Mouse (Mus musculus) mouse embryonic stem cell (cell line): ENCODE data around the gene Cobll1.

Source experiments
- in situ Hi-C, 2 experiments: fragments of 300-500 bp; cut with MboI; formaldehyde crosslinking; loops; 1 replicate in 1 of 2; 3 replicates in 1 of 2; pipeline ENCODE4 v1.14.3; 2019 to 2020; ENCODE audit warnings: low sequenced_read_pairs in 2 of 2, low pct_unique_long_range_greater_than_20kb in 1 of 2, mixed read lengths in 1 of 2; ENCODE audit not compliant: unreplicated experiment in 1 of 2

Gene Cobll1

DNA sequence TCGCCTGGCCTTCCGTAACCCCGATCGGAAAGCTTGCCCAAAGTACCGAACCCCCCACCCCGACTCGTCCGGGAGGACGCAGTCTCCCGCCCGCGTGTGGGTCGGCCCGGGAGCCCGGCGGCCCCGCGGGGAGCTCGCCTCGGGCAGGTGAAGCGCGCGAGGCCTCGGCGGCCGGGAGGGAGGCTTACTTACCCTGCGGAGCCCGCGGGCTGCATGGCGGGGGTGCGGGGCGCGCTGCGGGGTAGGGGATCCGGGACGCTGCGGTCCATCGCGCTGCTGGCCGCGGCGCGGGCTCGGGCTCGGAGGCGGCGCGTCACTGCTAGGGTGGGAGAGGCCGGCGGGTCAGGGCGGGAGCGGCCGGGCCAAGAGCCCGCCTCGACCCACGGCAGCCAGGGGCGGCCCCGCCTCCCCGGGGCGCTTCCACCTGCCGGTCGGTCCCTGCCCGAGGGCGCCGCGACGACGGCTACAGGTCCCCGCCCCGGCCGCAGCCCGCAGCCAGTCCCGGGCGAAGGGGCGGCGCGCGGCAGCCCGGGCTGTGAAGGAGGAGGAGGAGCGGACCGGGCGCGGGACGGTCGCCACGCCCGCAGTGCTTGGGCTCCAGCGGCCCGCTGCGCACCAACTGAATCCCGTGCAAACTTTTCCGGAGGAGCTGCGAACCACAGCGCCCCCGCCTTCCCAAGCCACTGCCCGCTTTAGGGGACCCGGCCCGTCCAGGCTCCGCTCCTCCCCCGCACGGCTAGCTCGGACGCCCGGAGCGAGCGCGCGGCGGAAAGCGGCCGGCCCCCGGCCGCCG is 836 bp downstream of the Cobll1 start:
- in situ Hi-C loops: no loop called here

- in situ Hi-C loops: no loop called here
Observed at GRCm38 (mm10) chr2:65237610-65238170, 1.5 kb downstream of the Cobll1 start.

DNA sequence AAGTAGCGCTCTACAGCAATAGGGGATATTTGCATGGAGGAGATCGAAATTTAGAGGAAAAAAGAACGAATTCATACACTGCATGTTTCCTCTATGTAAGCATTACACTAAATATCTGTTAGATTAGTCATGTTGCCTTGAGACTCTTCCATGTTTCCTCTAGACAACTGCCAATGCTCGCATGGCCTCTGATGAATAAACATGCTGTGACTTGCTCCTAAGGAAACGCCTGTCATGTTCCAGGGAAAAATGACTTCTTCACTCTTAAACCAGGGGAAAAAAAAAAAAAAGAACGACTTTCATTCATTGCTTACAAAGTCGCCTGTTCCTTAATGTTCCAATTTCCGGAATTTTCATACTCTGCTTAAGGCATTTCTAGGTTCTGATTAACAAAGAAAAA is 2.1 kb downstream of the Cobll1 start:
- in situ Hi-C loops: no loop called here

DNA sequence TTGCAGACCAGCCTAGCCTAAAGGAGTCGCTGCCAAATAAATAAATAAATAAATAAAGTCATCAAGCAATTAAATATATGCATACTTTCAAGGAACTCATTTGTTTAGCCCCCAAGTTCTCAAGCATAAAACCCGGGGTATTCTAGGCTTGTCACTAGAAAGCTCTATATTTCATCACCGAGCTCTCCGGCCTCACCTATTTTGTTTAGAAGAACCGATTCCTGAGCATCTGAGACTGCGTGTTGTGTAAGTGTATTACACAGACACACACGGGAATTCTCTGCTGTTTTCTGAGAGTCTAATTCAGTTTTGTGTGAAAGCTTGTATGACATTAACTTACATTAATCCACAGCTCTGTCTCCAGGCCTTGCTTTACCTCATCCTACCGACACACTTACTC is 2.6 kb downstream of the Cobll1 start:
- in situ Hi-C loops: no loop called here

GRCm38 (mm10) chr2:65232756-65233535 is 6.3 kb downstream of the Cobll1 start:
- in situ Hi-C loops: no loop called here

DNA sequence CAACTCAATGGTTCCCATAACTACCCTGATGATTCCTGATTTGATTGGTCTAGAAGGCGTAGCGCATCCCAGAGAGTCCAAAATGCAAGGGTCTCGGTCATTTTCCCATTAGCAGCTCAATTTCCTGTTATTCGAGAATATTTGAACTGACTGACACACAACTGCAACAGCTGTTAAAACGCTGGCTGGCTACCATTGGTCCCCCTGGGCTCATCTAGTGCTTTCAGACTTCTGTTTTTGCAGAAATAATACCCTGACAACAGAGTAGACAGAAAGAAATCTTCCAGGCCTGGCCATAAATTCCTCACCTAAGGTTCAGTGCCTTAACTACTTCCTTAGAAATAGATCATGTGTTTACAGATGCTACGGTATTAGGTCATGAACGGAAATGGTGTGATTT is 10.8 kb downstream of the Cobll1 start:
- in situ Hi-C loops: no loop called here

- in situ Hi-C loops: no loop called here
Observed at GRCm38 (mm10) chr2:65227898-65228290, 11.3 kb downstream of the Cobll1 start.

- in situ Hi-C loops: no loop called here
Observed at GRCm38 (mm10) chr2:65227154-65227897, 11.9 kb downstream of the Cobll1 start.

DNA sequence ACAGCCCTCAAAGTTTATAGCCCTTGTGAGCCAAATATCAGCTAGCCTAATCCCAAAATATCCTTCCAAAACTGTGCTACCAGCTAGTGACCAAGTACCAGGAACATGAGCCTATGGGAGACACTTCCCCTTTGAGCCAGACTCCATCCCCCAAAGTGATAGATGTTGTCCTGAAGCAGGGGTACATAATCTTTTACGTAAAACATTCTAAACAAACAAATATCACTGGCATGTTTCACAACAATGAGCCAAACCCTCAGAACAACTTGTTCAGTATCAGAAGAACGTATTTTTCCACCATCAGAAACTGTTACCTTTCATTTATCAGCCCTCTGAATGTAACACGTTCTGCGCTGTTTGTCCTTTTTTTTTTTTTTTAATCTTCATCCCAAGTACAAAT is 12.7 kb downstream of the Cobll1 start:
- in situ Hi-C loops: no loop called here

- in situ Hi-C loops: no loop called here
Observed at GRCm38 (mm10) chr2:65223956-65224735, 15.1 kb downstream of the Cobll1 start.

DNA sequence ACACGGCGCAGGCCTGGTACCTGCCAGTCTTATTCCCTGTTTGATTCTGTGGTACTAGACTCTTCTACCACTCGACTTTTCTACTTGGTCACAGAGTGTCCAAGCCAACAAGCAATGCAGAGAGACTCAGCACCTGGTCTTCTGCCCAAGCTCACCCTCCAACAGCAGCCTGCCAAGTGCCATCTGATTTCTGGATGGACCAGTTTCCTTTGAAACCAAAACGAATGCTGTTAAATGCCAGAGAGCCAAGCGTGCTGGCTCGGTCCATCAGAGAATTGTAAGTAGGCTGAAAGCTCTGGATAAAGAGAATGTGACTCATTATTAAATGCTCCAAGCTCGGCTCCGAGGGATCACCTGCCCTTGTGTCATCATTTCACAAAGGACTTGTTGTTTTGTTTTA is 16.2 kb downstream of the Cobll1 start:
- in situ Hi-C loops: no loop called here

GRCm38 (mm10) chr2:65221646-65222045 is 17.6 kb downstream of the Cobll1 start:
- in situ Hi-C loops: no loop called here

GRCm38 (mm10) chr2:65220563-65220962 is 18.6 kb downstream of the Cobll1 start:
- in situ Hi-C loops: no loop called here

DNA sequence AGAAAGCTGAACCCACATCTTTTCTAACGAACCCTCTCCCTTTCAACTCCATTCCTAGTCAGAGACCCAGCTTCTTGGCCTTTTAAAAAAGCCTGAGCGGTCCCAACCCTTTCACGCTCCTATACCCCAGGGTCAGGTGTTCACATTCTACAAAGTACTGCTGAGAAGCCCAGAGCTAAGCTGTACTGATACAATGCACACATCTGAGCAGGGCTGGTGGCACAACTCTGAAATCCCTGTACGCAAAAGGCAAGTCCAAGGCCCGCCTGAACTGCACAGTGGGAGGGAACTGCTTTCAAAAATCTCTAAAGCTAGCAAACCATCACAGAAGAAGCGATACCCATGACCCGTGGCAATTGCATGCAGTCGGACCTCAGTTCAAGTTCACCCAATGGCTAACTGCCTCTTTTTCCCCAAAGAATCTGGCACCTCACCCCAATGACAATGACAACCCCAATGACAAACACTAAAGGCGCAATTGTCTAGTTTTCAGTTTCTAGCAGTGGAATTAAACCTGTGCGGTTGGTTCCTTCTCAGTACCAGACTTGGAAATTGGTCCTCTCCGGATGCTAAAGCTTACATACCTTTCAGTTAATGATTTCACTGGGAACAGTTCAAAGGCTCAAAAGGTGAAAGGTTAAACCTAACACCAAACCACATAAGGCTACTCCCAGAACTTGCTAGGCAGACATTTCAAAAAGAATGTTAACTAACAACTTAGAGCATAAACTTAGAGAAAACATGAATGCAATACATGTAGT is 19.6 kb downstream of the Cobll1 start:
- in situ Hi-C loops: no loop called here

DNA sequence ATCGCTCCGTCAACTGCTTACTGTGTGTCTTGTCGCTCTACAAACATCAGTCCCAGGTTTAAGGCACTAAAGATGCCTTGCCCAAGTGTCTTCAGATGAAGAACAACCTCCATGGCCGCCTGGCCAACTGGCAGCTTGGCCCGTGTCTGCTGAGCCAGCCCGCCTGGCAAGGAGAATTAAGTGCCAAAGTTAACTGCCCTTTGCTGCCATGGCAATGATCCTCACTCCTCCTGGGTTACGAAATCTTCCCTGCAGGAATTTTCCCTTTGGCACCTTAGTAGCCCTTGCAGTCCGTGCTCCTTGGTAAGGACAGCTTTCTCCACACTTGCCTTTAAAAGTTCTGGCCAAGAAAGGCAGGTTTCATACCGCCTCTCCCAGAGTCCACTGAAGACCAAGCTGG is 20.9 kb downstream of the Cobll1 start:
- in situ Hi-C loops: no loop called here

- in situ Hi-C loops: no loop called here
Observed at GRCm38 (mm10) chr2:65217677-65218076, 21.5 kb downstream of the Cobll1 start.

- in situ Hi-C loops: no loop called here
Observed at GRCm38 (mm10) chr2:65216163-65216562, 23.0 kb downstream of the Cobll1 start.

DNA sequence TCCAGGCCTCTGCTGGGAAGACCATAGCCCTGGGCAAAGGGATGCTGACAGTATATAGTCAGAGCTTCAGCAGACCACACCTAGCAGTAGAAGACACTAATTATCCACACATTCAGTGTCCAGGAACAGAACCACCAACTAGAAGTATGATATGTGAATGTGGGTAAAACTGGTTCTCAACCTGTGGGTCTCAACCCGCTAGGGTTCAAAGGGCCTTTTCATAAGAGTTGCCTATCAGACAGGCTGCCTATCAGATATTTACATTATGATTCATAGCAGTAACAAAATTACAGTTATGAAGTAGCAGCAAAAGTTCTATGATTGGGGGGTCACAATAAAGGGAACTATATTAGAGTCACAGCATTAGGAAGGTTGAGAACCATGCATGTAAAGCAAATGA is 24.6 kb downstream of the Cobll1 start:
- in situ Hi-C loops: no loop called here
